Mouse (Mus musculus): ENCODE measurements at regions not wholly inside any gene's neighbourhood (a gene's known extent, or its start where the extent isn't known, plus 50 kb on each side); places are given as distances from the start of the nearest gene placed in this dataset.
A peak's percentile ranks its signal among the peaks of the same experiment; 100 is the strongest.

DNA sequence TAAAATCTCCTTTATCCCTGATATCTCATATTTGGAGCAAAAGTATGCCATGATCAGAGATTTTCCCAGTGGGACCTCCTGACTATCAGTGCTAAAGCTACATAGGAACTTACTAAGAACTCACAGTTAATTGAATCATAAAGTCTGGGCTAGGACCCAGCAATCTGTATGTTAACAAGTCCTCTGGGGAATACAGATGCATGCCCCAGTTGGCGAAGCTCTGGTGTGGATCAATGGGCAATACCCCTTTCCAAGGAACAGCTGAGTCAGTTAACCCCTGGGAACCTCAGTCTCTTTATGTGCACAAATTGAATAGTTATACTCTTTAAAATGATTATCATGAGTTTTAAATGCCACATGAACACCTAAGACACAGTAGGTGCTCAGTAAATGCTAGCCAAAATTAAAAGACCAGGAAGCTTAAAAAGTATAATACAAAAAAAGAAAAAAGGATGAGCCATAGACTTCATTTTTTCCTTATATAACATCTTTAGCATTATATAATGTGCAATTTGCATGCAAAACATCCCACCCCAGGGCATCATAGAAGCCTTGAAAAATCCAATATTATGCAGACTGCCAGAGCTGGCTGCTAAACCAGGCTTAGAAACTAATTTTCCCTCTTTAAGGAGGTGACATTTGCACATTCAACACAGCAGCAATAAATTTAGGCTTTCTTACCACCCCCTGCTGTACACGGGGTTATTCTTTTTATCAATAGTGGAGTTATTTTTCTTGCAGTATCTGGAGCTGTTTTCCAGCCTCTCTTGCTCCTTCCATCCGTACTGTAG lies 202.7 kb downstream of the Gm16223 start:
- 0 out of 2 replicates have a peak, but pooled peaks have one; percentile 41 for ATAC-seq (replicated peaks)
- H3K36me3 ChIP-seq = no peaks in the 10 kb centered on the region
- no peaks in the 10 kb centered on the region for H3K9me3 ChIP-seq
- H3K4me1 ChIP-seq = 0 out of 2 replicates have a peak, but pooled peaks cover 2% of the 10 kb centered on the region
- H3K27ac ChIP-seq (replicated peaks) = no peak overlapping the region
- no peak overlapping the region for H3K9ac ChIP-seq (replicated peaks)
- H3K4me3 ChIP-seq = no peak overlapping the region
- no peaks in the 10 kb centered on the region for H3K27me3 ChIP-seq
- no peak overlapping the region for H3K4me2 ChIP-seq (replicated peaks)
- 30% methylated on average over 3 of the region's 3 CpGs for WGBS

- 76% methylated on average over 4 of the region's 4 CpGs for WGBS
Observed at GRCm38 (mm10) chr5:42272001-42272400, 204.2 kb downstream of the Gm16223 start.

DNA sequence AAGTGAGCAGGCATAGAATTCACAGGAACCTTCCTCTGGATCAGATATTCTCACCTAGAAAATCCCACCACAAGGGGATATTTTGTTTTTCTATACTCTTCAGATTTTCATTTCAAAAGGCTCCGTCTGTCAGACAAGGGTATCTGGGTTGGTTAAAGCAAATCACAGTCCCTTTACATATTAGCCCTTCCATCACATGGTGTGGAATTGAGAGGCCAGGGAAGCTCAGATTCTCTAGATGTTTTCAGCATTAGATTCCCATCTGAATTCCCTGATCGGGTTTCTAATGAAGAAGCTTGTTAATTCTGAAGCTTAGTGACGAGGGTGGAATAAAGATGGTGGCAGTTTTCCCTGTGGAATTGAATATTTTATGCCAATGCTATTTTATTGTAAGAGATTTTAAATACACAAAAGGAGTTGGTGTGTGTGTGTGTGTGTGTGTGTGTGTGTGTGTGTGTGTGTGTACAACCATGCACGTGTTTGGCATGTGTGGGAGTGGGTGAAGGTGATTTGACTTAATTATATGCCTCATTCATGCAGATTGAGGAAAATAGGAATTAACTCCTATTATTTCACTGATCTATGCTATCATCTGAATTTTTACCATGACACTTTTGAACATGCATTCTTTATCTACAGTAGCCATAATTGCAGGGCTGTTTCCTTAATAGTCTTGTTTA lies 211.0 kb downstream of the Gm16223 start:
- Histone ChIP-seq H3K4me1 (no peaks in the 10 kb centered on the region), H3K36me3 (no peaks in the 10 kb centered on the region), H3K27me3 (no peaks in the 10 kb centered on the region), H3K4me3 (no peak overlapping the region), H3K9me3 (no peaks in the 10 kb centered on the region), H3K9ac (replicated peaks) (no peak overlapping the region), H3K4me2 (replicated peaks) (no peak overlapping the region), H3K27ac (replicated peaks) (no peak overlapping the region)
- ATAC-seq (replicated peaks) = no peak
- WGBS = 48% methylated on average over 4 of the region's 4 CpGs

More at GRCm38 (mm10) chr5:42272001-42272400, 204.2 kb downstream of the Gm16223 start:
- ATAC-seq (replicated peaks) = no peak
- no peak overlapping the region for H3K27ac ChIP-seq (replicated peaks)
- no peaks in the 10 kb centered on the region for H3K36me3 ChIP-seq
- 0 out of 2 replicates have a peak, but pooled peaks cover 2% of the 10 kb centered on the region for H3K4me1 ChIP-seq
- H3K4me3 ChIP-seq = no peak overlapping the region
- H3K9me3 ChIP-seq = no peaks in the 10 kb centered on the region
- no peaks in the 10 kb centered on the region for H3K27me3 ChIP-seq
- H3K9ac ChIP-seq (replicated peaks) = no peak overlapping the region
- H3K4me2 ChIP-seq (replicated peaks) = no peak overlapping the region
